Mouse (Mus musculus) brain, embryonic 14.5 days (tissue): ENCODE data around the gene Rfc5. TPM values are rescaled to one million over a fixed set of nuclear protein-coding genes. Genes with fewer than 3 reads are reported as not detected.
"Not testable (repeated sequence)": the region's sequence is repeated elsewhere in the genome, so short reads cannot be mapped to it uniquely, and the experiment has no call there.

Experiments used
- DNase-seq: peaks from one replicate; pipeline ENCODE4 v3.0.0-alpha.2; 2011; ENCODE audit warnings: low read depth
- CTCF ChIP-seq: fragments of 200-500 bp; IDR thresholded peaks from 2 replicates; pipeline ENCODE4 v1.5.1; 2012; ENCODE audit warnings: inconsistent platforms, mild to moderate bottlenecking, moderate library complexity, borderline replicate concordance; ENCODE audit not compliant: insufficient read depth, insufficient read length; ENCODE audit errors: extremely low read depth
- POLR2A ChIP-seq: fragments of 200-500 bp; IDR thresholded peaks from 2 replicates; pipeline ENCODE4 v1.6.1; 2012; ENCODE audit warnings: mild to moderate bottlenecking, inconsistent platforms, borderline replicate concordance; ENCODE audit not compliant: poor library complexity, insufficient read depth, insufficient read length, severe bottlenecking; ENCODE audit errors: extremely low read depth
- polyA plus RNA-seq: library from polyadenylated mRNA; depleted of rRNA; stranded (reverse); fragments of >200 nt; gene quantifications from 2 replicates; pipeline ENCODE4 v1.2.3, GENCODE M21; 2012; rRNA removed

The Rfc5 gene
- polyA plus RNA-seq, 1 experiment = 20.6 TPM

DNA sequence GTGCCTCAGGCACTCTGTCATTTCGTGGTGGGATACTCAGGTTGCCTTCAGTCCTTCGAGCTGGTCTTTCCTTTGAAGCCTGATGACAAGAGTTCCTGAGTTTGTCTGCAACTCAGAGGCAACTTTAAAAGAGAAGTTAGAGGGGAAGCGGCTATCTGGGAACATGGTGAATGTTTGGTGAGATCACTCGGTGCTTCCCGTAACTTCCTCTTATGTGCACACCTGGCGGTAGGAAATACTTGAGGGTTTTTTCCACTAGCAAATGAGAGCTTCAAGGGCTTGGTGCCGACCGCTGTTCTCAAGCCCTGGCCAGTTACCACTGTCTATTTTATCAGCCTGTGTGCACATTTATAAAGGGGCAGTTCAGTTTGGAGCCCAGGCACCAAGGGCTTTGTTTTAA, 34.7 kb downstream of the Rfc5 start:
- no peak for DNase-seq
- no peak for TF ChIP-seq POLR2A
- TF ChIP-seq CTCF = no peak

DNA sequence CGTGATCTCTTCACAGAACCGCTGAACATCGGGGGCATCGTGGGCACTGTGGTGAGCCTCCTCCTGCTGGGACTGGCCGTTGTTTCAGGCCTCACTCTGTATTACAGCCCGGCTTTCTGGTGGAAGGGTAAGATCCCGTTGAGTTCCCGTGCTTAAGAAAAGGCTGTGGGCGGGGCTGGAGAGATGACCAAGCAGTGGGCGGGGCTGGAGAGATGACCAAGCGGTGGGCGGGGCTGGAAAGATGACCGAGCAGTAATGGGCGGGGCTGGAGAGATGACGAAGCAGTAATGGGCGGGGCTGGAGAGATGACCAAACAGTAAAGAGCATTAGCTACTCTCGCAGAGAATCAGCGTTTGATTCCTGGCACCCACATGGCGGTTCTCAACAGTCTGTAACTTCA, 40.6 kb downstream of the Rfc5 start:
- DNase-seq = peak; percentile 75
- no peak for TF ChIP-seq POLR2A
- TF ChIP-seq CTCF = no peak

DNA sequence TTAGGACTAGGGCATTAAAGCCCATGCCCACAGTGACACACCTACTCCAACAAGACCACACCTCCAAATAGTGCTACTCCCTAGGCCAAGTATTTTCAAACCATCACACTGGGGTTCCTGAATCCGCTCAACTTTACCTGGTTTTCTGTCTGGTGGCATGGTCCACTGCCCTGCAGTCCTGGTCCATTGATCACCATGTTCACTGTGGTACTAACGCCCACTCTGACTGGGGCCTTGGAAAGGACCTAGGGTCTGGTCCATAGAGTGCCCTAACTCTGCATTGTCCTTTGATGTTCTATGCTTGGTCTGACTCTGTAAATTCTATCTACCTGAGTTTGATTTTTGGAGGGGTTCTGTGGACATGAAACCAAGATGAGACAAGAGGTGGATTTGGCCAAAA, 41.0 kb downstream of the Rfc5 start:
- no peak for DNase-seq

DNA sequence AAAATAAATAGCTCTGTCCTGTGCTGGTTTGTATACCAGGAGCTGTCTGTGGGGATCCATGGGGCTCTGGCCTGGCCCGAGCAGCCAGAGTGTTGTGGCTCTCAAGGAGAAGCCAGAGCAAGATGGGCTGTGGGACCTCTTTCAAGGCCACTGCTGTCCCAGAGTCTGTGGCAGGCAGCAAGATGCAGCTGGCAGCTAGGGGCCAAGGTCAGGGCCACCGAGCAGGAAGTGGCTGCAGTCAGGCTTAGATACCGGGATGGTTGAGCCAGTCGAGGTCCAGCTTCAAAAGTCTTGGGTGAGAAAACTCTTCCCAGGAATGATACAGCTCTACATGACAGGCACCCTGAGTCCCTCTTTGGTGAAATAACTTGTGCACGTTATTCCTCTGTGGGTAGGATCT, 41.8 kb downstream of the Rfc5 start:
- no peak for DNase-seq
- TF ChIP-seq CTCF = no peak
- no peak for TF ChIP-seq POLR2A

More for the DNA sequence above, 41.0 kb downstream of the Rfc5 start:
- TF ChIP-seq POLR2A = no peak
- no peak for TF ChIP-seq CTCF

DNA sequence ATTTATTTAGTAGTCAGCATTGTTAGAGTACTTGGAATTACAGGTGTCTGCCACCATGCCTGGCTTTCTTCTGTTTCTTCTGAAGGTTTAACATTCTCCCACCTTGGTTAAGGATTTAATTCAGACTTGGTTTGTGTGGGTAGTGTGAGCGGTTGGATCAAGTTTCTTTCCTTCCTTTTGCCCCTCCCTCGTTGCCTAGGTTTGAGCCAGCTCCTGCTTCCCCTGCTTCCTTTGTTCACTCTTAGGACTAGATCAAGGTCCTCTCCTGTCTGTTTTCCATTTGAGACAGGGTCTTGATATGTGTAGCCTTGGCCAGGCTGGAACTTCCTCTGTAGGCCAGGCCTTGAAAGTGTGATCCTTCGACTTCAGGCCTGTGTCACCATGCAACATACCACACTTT, 42.6 kb downstream of the Rfc5 start:
- DNase-seq = no peak
- TF ChIP-seq POLR2A = no peak
- TF ChIP-seq CTCF = no peak

DNA sequence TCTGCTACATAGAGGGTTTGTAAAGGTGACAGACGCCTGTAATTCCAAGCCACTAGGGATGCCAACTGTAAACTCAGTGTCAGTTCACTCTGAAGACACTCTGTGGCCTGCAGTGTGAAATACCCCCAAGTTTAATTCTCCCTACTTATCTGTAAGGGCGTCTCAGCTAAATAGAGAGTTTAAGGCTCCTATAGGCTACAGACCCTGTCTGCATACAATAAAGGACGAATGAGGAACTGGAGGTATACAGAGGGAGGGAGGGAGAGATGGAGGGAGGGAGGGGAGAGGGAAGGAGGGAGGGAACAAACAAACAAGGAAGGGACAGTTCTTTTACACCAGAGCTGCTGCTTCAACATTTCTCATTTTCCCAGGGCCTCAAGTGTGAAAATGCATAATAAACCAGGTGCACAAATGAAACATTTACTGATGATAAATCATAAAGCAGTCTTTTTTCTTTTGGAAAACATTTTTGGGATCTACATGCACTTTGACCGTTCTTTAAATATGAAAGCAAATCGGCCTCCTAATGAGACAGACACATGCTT, 43.3 kb downstream of the Rfc5 start:
- DNase-seq = no peak
- no peak for TF ChIP-seq POLR2A
- TF ChIP-seq CTCF = no peak

DNA sequence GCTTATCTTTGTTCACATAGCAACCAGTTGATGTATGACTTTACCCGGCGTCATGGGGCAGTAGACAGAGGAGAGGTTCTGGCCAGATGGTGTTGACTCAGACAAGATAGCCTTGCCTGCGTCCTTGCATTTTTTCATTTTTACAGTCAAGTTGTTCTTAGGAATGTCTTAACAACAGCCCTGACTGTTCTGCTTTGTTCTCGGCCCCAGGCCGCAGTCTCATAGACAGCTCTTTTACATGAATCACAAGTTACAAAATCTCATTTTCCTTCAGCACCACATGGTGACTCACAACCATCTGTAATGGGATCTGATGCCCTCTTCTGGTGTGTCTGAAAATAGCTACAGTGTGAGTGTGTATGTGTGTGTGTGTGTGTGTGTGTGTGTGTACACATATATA, 44.4 kb downstream of the Rfc5 start:
- DNase-seq = not testable (repeated sequence)

DNA sequence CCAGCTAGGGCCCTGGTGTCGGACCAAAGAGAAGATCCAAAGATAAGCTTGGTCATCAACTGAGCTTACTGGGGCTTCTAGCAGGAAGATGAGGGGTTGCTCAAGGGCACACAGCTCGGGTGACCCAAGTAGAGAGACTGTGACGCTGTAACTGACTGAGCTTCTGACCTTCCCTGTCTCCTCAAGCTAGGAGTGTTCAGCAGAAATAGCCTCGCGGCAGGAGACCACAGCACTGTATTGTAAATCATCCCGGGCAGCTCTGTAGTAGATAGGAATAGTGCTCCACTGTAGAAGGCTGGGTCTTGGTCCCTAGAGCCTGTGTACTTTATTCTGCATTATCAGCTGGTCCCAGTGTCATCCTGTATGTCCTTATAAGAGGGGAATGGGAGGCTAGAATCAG, 47.0 kb downstream of the Rfc5 start:
- no peak for DNase-seq
- TF ChIP-seq POLR2A = no peak
- no peak for TF ChIP-seq CTCF

DNA sequence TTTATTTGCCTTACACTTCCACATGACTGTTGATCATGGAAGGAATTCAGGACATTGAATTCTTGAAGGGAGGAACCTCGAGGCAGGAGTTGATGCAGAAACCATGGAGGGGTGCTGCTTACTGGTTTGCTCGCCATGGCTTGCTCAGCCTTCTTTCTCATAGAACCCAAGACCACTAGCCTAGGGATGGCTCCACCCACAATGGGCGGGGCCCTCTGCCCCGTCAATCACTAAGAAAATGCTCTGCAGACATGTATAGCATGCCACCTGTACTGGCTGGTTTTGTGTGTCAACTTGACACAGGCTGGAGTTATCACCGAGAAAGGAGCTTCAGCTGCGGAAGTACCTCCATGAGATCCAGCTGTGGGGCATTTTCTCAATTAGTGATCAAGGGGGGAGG, 48.8 kb downstream of the Rfc5 start:
- no peak for TF ChIP-seq POLR2A
- no peak for TF ChIP-seq CTCF
- DNase-seq = no peak

DNA sequence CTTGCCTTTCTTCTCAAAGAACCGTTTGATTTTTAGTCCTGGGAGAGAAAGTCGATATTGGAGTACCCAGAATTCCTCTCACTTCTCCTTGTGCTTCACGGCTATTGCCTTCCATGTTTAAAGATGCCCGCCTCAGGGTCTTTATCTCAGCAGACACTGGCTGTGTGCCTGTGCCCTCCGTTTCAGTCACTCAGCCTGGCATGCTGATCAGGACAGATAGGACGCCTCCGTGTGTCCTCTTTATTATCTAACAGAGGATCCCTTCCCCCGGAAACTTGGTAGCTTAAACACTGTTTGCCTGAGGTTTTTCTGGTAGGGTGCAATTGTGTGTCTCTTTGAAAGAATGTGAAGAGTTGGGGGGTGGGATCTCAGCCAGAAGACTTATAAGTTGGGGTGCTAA, 50.3 kb downstream of the Rfc5 start:
- no peak for DNase-seq
- TF ChIP-seq CTCF (no peak), POLR2A (no peak)

DNA sequence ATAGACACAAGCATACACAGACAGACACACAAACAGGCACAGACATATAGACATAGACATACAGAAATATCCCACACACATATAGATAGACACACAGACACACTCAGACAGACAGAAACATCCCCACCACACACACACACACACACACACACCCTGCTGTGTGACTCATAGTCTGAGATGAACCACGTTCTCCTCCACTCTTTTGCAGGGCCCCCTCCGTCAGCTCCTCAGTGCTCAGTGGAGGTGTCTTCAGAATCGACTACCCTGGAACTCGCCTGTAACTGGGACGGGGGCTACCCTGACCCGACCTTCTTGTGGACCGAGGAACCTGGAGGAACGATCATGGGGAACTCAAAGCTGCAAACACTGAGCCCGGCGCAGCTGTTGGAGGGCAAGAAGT, 50.8 kb downstream of the Rfc5 start:
- TF ChIP-seq POLR2A (no peak), CTCF (no peak)
- no peak for DNase-seq

DNA sequence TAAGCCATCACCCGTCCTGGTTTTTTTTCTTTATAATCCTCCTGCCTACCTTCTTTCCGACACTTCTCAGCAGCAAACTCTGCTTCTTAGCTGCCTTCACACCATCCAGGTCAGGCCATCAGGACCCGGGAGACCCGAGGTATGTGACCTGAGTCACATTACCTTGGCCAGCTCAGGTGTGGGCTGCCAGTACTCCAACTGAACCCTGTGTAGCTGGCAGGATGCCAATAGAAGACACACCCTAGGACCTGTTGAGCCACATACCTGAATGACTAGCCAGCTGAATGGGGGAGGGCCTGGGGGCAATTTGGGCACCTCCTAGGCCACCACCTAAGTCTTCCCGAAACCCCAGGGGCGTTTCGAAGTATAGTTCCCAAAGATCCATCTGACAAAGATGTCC, 58.4 kb downstream of the Rfc5 start:
- TF ChIP-seq CTCF = no peak
- no peak for TF ChIP-seq POLR2A
- no peak for DNase-seq

Other genes with a start within 250 kb of the Rfc5 start
- 896 and 1,192 TPM in 2 replicates for gene Pebp1, start 101.4 kb downstream of the Rfc5 start, polyA plus RNA-seq
- gene Vsig10, start 70.0 kb downstream of the Rfc5 start, polyA plus RNA-seq = 2.5 and 2.6 TPM in 2 replicates
- gene Wsb2, start 31.7 kb downstream of the Rfc5 start, polyA plus RNA-seq = 225 and 256 TPM in 2 replicates
- gene Ksr2, start 25.0 kb upstream of the Rfc5 start, polyA plus RNA-seq = 1.6 and 6.4 TPM in 2 replicates